Mouse (Mus musculus): ENCODE results near the gene Igsf21. TPM values are rescaled to one million over a fixed set of nuclear protein-coding genes. Genes with fewer than 3 reads are reported as not detected.

Gene Igsf21
- polyA plus RNA-seq, 1 experiment from 2014 or later = 1.00 TPM

DNA sequence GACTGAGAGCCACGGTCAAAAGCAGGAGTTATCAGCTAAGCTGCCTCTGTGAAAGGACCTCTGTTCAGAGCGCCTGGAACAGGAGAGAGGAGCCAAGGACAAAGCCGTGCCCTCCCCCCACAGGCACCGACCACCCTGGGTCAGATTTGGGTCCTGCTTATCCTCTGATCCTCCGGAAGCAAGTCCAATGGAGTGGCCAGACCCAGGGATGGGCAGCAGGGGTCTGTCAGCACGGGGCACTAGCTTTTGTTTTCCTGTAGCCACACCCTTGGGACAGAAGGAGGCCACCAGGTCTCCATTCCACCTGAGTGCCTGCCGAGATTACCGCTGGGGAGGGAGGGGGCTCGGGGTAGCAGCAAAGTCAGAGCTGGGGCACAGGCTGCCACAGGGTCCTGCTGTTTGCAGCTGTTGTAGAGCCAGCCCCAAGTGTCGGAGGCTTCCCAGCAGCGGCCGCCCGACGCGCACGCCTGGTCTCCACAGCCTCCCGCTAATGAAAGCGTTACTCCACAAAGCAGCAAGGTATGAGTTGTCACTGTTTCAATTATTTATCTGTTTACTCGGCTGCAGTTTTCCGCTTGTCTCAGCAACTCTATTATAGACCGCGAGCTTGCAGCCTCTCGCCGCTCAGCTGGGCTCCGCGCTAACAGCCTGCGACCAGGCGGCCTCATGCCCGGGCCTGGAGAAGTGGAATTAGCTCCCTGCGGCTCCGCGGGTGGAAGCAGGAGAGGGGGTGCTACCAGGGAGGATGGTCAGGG lies 137.5 kb downstream of the Igsf21 start:
- H3K36me3 ChIP-seq = no peaks in the 10 kb centered on the region
- H3K9me3 ChIP-seq = peaks cover 5% of the 10 kb centered on the region
- peaks cover 72% of the 10 kb centered on the region for H3K27me3 ChIP-seq
- H3K27ac ChIP-seq = no peak overlapping the region
- peak overlapping the region; percentile 46 for H3K4me2 ChIP-seq
- WGBS = 2% methylated on average over 32 of the region's 32 CpGs
- H3K4me1 ChIP-seq = peaks cover 23% of the 10 kb centered on the region
- H3K4me3 ChIP-seq = peak overlapping the region; percentile 18
- H3K9ac ChIP-seq = peak overlapping the region; percentile 44; the same call in 1 of the 2 replicates
- ATAC-seq (ENCODE audit: insufficient number of reproducible peaks, insufficient read depth, low FRiP score, low TSS enrichment, low read depth) = no peak

DNA sequence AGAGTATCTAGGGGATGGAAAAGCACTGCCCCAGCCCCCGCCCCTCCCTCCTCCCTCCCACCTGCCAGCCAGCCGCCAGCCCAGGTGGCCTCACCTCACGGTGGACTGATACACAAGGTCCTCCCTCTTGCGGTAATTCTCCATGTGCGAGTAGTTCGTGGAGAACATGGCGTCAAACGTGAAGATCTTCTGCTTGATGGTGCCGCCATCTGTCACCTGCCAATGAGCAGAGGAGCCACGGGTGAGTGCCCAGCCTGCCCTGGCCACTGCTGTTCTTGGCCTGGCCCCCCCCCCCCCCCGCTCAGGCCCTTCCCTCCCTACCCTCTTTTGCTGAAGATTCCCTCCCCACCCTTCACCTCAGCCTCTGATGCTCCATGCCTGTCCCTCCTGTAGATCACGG lies 139.4 kb downstream of the Igsf21 start:
- H3K36me3 ChIP-seq = no peaks in the 10 kb centered on the region
- H3K4me2 ChIP-seq = no peak overlapping the region
- H3K27ac ChIP-seq = no peak overlapping the region
- peaks cover 5% of the 10 kb centered on the region for H3K9me3 ChIP-seq
- peaks cover 34% of the 10 kb centered on the region for H3K4me1 ChIP-seq
- no peak overlapping the region for H3K4me3 ChIP-seq
- 75% methylated on average over 12 of the region's 12 CpGs for WGBS
- peaks cover 86% of the 10 kb centered on the region for H3K27me3 ChIP-seq
- H3K9ac ChIP-seq = no peak overlapping the region
- ATAC-seq (ENCODE audit: insufficient number of reproducible peaks, insufficient read depth, low FRiP score, low TSS enrichment, low read depth) = no peak

GRCm38 (mm10) chr4:140104795-140105194 lies 141.8 kb downstream of the Igsf21 start:
- H3K4me2 ChIP-seq = no peak overlapping the region
- H3K4me1 ChIP-seq = peaks cover 35% of the 10 kb centered on the region
- 7% methylated on average over 6 of the region's 6 CpGs for WGBS
- no peak overlapping the region for H3K9ac ChIP-seq
- no peak overlapping the region for H3K4me3 ChIP-seq
- H3K27ac ChIP-seq = no peak overlapping the region
- no peak for ATAC-seq (ENCODE audit: insufficient number of reproducible peaks, insufficient read depth, low FRiP score, low TSS enrichment, low read depth)
- peaks cover 70% of the 10 kb centered on the region for H3K27me3 ChIP-seq
- no peaks in the 10 kb centered on the region for H3K9me3 ChIP-seq
- H3K36me3 ChIP-seq = no peaks in the 10 kb centered on the region

DNA sequence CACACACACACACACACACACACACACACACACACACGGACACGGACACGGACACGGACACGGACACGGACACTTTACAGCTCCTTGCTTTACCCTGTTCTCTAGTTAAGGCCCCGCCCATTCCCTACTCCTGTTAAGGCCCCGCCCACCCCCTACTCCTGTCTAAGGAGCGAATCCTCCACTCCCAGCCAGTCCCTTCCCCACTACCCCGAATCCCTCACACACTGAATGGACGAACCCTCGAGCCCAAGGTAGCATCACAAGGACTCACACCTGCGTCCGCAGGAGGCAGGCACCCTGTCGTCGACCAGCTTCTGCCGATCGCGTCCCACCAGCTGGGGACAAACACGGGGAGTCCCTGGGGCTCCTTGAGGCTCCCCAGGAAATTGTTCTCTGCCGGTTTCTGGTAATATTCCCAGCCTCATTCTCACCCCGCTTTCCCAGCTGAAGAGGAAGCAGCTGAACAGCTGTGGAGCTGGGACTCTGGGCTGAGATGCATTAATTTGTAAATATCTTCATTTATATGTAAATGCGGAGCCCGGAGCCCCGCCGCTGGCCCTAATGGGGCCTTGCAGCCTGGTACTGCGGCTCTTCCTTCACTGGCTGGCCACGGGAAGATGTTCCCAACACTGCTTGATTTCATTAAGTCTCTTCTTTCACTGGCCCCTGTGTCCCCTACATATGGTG lies 143.1 kb downstream of the Igsf21 start:
- Histone ChIP-seq H3K27me3 (peaks cover 57% of the 10 kb centered on the region), H3K4me3 (peak overlapping the region; percentile 22), H3K9me3 (no peaks in the 10 kb centered on the region), H3K9ac (no peak overlapping the region), H3K36me3 (no peaks in the 10 kb centered on the region), H3K27ac (no peak overlapping the region), H3K4me2 (peak overlapping the region; percentile 50), H3K4me1 (peaks cover 22% of the 10 kb centered on the region)
- no peak for ATAC-seq (ENCODE audit: insufficient number of reproducible peaks, insufficient read depth, low FRiP score, low TSS enrichment, low read depth)
- WGBS = 2% methylated on average over 28 of the region's 28 CpGs

GRCm38 (mm10) chr4:140102581-140103200 lies 143.9 kb downstream of the Igsf21 start:
- no peak overlapping the region for H3K4me3 ChIP-seq
- no peak overlapping the region for H3K27ac ChIP-seq
- no peak overlapping the region for H3K9ac ChIP-seq
- H3K4me1 ChIP-seq = peaks cover 22% of the 10 kb centered on the region
- WGBS = 11% methylated on average over 11 of the region's 11 CpGs
- no peak for ATAC-seq (ENCODE audit: insufficient number of reproducible peaks, insufficient read depth, low FRiP score, low TSS enrichment, low read depth)
- H3K9me3 ChIP-seq = no peaks in the 10 kb centered on the region
- no peak overlapping the region for H3K4me2 ChIP-seq
- no peaks in the 10 kb centered on the region for H3K36me3 ChIP-seq
- H3K27me3 ChIP-seq = peaks cover 51% of the 10 kb centered on the region

- no peak overlapping the region for H3K4me2 ChIP-seq
- H3K9me3 ChIP-seq = no peaks in the 10 kb centered on the region
- H3K4me3 ChIP-seq = no peak overlapping the region
- no peak overlapping the region for H3K9ac ChIP-seq
- WGBS = 71% methylated on average over 5 of the region's 5 CpGs
- peaks cover 22% of the 10 kb centered on the region for H3K4me1 ChIP-seq
- peaks cover 35% of the 10 kb centered on the region for H3K27me3 ChIP-seq
- H3K36me3 ChIP-seq = no peaks in the 10 kb centered on the region
- no peak for ATAC-seq (ENCODE audit: insufficient number of reproducible peaks, insufficient read depth, low FRiP score, low TSS enrichment, low read depth)
- H3K27ac ChIP-seq = no peak overlapping the region
Observed at GRCm38 (mm10) chr4:140101106-140101505, 145.5 kb downstream of the Igsf21 start.

GRCm38 (mm10) chr4:140100141-140100540 lies 146.4 kb downstream of the Igsf21 start:
- no peak overlapping the region for H3K4me2 ChIP-seq
- H3K27ac ChIP-seq = no peak overlapping the region
- H3K4me3 ChIP-seq = no peak overlapping the region
- no peak overlapping the region for H3K9ac ChIP-seq
- peaks cover 33% of the 10 kb centered on the region for H3K27me3 ChIP-seq
- no peaks in the 10 kb centered on the region for H3K9me3 ChIP-seq
- no peak for ATAC-seq (ENCODE audit: insufficient number of reproducible peaks, insufficient read depth, low FRiP score, low TSS enrichment, low read depth)
- WGBS = 67% methylated on average over 1 of the region's 1 CpGs
- H3K36me3 ChIP-seq = no peaks in the 10 kb centered on the region
- peaks cover 21% of the 10 kb centered on the region for H3K4me1 ChIP-seq

GRCm38 (mm10) chr4:140096283-140096682 lies 150.3 kb downstream of the Igsf21 start:
- Histone ChIP-seq H3K4me2 (no peak overlapping the region), H3K27ac (no peak overlapping the region), H3K4me3 (no peak overlapping the region), H3K27me3 (peaks cover 4% of the 10 kb centered on the region; the same call in 1 of the 2 replicates), H3K9me3 (no peaks in the 10 kb centered on the region), H3K4me1 (peaks cover 3% of the 10 kb centered on the region; the same call in 1 of the 2 replicates), H3K9ac (no peak overlapping the region), H3K36me3 (no peaks in the 10 kb centered on the region)
- 51% methylated on average over 2 of the region's 2 CpGs for WGBS
- ATAC-seq (ENCODE audit: insufficient number of reproducible peaks, insufficient read depth, low FRiP score, low TSS enrichment, low read depth) = no peak

- H3K36me3 ChIP-seq = no peaks in the 10 kb centered on the region
- ATAC-seq (ENCODE audit: insufficient number of reproducible peaks, insufficient read depth, low FRiP score, low TSS enrichment, low read depth) = no peak
- H3K4me1 ChIP-seq = peaks cover 3% of the 10 kb centered on the region; the same call in 1 of the 2 replicates
- H3K27me3 ChIP-seq = peaks cover 4% of the 10 kb centered on the region; the same call in 1 of the 2 replicates
- no peak overlapping the region for H3K4me3 ChIP-seq
- no peak overlapping the region for H3K9ac ChIP-seq
- no peak overlapping the region for H3K4me2 ChIP-seq
- no peaks in the 10 kb centered on the region for H3K9me3 ChIP-seq
- no peak overlapping the region for H3K27ac ChIP-seq
- WGBS = 50% methylated on average over 2 of the region's 2 CpGs
Observed at GRCm38 (mm10) chr4:140094835-140095234, 151.7 kb downstream of the Igsf21 start.

DNA sequence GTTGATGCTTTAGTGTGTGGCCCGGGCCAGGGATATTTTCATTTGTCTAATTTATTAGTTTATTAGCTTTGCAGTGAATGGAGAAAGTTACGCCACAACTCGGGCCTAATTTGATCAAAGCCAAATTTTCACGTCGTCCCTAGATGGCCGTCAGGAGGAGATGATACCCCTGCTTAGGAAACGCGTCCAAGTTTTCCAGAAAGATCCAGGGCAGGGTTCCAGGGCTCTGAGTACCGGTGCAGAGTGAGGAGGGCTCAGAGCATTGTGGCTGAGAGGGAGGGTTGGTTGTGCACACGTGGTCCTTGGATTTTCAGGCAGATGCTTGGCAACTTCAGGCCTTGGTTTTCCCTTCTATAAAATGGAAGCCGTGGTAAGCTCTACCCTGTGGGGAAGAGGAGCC lies 154.2 kb downstream of the Igsf21 start:
- no peaks in the 10 kb centered on the region for H3K9me3 ChIP-seq
- H3K4me2 ChIP-seq = no peak overlapping the region
- 68% methylated on average over 11 of the region's 11 CpGs for WGBS
- peaks cover 3% of the 10 kb centered on the region; the same call in 1 of the 2 replicates for H3K4me1 ChIP-seq
- H3K9ac ChIP-seq = no peak overlapping the region
- ATAC-seq (ENCODE audit: insufficient number of reproducible peaks, insufficient read depth, low FRiP score, low TSS enrichment, low read depth) = no peak
- 0 out of 2 replicates have a peak, but pooled peaks cover 4% of the 10 kb centered on the region for H3K27me3 ChIP-seq
- H3K4me3 ChIP-seq = no peak overlapping the region
- no peaks in the 10 kb centered on the region for H3K36me3 ChIP-seq
- H3K27ac ChIP-seq = no peak overlapping the region

GRCm38 (mm10) chr4:140091693-140092092 lies 154.9 kb downstream of the Igsf21 start:
- Histone ChIP-seq H3K27me3 (0 out of 2 replicates have a peak, but pooled peaks cover 4% of the 10 kb centered on the region), H3K4me3 (no peak overlapping the region), H3K27ac (no peak overlapping the region), H3K9ac (no peak overlapping the region), H3K4me2 (no peak overlapping the region), H3K36me3 (no peaks in the 10 kb centered on the region), H3K9me3 (no peaks in the 10 kb centered on the region), H3K4me1 (peaks cover 3% of the 10 kb centered on the region; the same call in 1 of the 2 replicates)
- no peak for ATAC-seq (ENCODE audit: insufficient number of reproducible peaks, insufficient read depth, low FRiP score, low TSS enrichment, low read depth)
- 43% methylated on average over 3 of the region's 3 CpGs for WGBS

Measured in embryonic facial prominence, embryonic 13.5 days (tissue).